ENCODE assay signal across 8 mouse cellular contexts in genomic region chr5:121700496-121700895, GRCm38 (mm10). TPM values are rescaled to one million over a fixed set of nuclear protein-coding genes. Genes with fewer than 3 reads are reported as not detected.
DNase-seq lines count a peak whose midpoint lies in the region; ATAC-seq lines count a peak whose summit lies in the region.

No protein-coding gene starts in this region.

- intact Hi-C loops in left cerebral cortex, postnatal 36 days (cut with DNase I): no loop called here

- H3K4me3 ChIP-seq in kidney, embryonic 16.5 days (ENCODE audit: low read length): 0 out of 2 replicates have a peak overlapping the region, but pooled peaks have one; percentile 0

- H3K27ac ChIP-seq in kidney, embryonic 16.5 days (ENCODE audit: low read length): no peak overlapping the region

- no peaks in the 10 kb centered on the region for H3K9me3 ChIP-seq in kidney, embryonic 16.5 days (ENCODE audit: low read length)

- peaks cover 10% of the 10 kb centered on the region for H3K4me1 ChIP-seq in kidney, embryonic 16.5 days (ENCODE audit: insufficient read depth, low read length)

- 19% methylated on average over 11 of the region's 11 CpGs for WGBS in kidney, embryonic 16.5 days

- ATAC-seq in kidney, embryonic 16.5 days (ENCODE audit: low FRiP score, low TSS enrichment): no peak
- ATAC-seq in activated CD4-positive, CD25-positive, alpha-beta regulatory T cell, adult 4 months: no peak

- DNase-seq in kidney, postnatal 14 days: no peak
- DNase-seq in R1 (ENCODE audit: low read depth, low spot score): peak; percentile 16
- peak; percentile 47 to 50 for DNase-seq in frontal cortex, postnatal 14 days (ENCODE audit: low spot score in 2 of 2)
- DNase-seq in left cerebral cortex, postnatal 36 days (ENCODE audit: low spot score in 2 of 2): peak; percentile 79 to 83
- no peak for DNase-seq in thymus, postnatal 0 days (ENCODE audit: low spot score)
- no peak for DNase-seq in cerebellum, adult 9-10 months

- H3K36me3 ChIP-seq in kidney, embryonic 16.5 days (ENCODE audit: insufficient read depth, low read length): no peaks in the 10 kb centered on the region

- peak overlapping the region; percentile 28; the same call in 1 of the 2 replicates for H3K9ac ChIP-seq in kidney, embryonic 16.5 days (replicated peaks; ENCODE audit: low read length)

- no peaks in the 10 kb centered on the region for H3K27me3 ChIP-seq in kidney, embryonic 16.5 days (ENCODE audit: insufficient read depth, low read length)

- peak overlapping the region; percentile 26; the same call in 1 of the 2 replicates for H3K4me2 ChIP-seq in kidney, embryonic 16.5 days (replicated peaks; ENCODE audit: low read depth, low read length)

RNA-seq across cellular contexts. Expression of gene Atxn2, which starts 10.6 kb away (rescaled TPM):
- 38.9 and 56.5 TPM in 2 replicates for polyA plus RNA-seq in kidney, embryonic 16.5 days (2015; fragmentation: Nextera tagmentation; extraction: Ambion mirVana)
- total RNA-seq in left cerebral cortex, postnatal 36 days (2021): 100 to 1,000 TPM; 204 to 251 TPM
- polyA plus RNA-seq in thymus, postnatal 0 days (2015; fragmentation: Nextera tagmentation; extraction: Ambion mirVana): 34.9 and 46.6 TPM in 2 replicates
- polyA plus RNA-seq in activated CD4-positive, CD25-positive, alpha-beta regulatory T cell, adult 4 months (2017; shearing (Covaris generic)): 10 to 100 TPM; 22.6 to 27.5 TPM

RNA-seq across cellular contexts. Expression of gene Brap, which starts 40.1 kb away (rescaled TPM):
- polyA plus RNA-seq in kidney, embryonic 16.5 days (2015; fragmentation: Nextera tagmentation; extraction: Ambion mirVana): 34.9 and 37.4 TPM in 2 replicates
- total RNA-seq in left cerebral cortex, postnatal 36 days (2021): 10 to 100 TPM; 64.5 to 69.5 TPM
- polyA plus RNA-seq in thymus, postnatal 0 days (2015; fragmentation: Nextera tagmentation; extraction: Ambion mirVana): 48.2 and 51.9 TPM in 2 replicates
- polyA plus RNA-seq in activated CD4-positive, CD25-positive, alpha-beta regulatory T cell, adult 4 months (2017; shearing (Covaris generic)): 10 to 100 TPM; 11.5 to 14.1 TPM

RNA-seq across cellular contexts. Expression of gene Acad10, which starts 40.2 kb away (rescaled TPM):
- 4.3 and 5.7 TPM in 2 replicates for polyA plus RNA-seq in kidney, embryonic 16.5 days (2015; fragmentation: Nextera tagmentation; extraction: Ambion mirVana)
- 1 to 10 TPM; 4.0 to 5.3 TPM for total RNA-seq in left cerebral cortex, postnatal 36 days (2021)
- 2.6 and 3.4 TPM in 2 replicates for polyA plus RNA-seq in thymus, postnatal 0 days (2015; fragmentation: Nextera tagmentation; extraction: Ambion mirVana)
- polyA plus RNA-seq in activated CD4-positive, CD25-positive, alpha-beta regulatory T cell, adult 4 months (2017; shearing (Covaris generic)): 1 to 10 TPM; 2.3 to 6.0 TPM

Comparison
In these comparisons a context has a peak if more than half of its experiments do, and no peak if none do; other contexts are left out.
1. DNase-seq: peak in R1 (single experiment), frontal cortex, postnatal 14 days (2 of 2) and left cerebral cortex, postnatal 36 days (2 of 2); none in kidney, postnatal 14 days (single experiment), thymus, postnatal 0 days (single experiment) and cerebellum, adult 9-10 months (single experiment).